ENCODE assay signal across 12 mouse cellular contexts in genomic region chr7:92878575-92879285, GRCm38 (mm10). TPM values are rescaled to one million over a fixed set of nuclear protein-coding genes. Genes with fewer than 3 reads are reported as not detected.
DNase-seq lines count a peak whose midpoint lies in the region; ATAC-seq and TF ChIP-seq lines count a peak whose summit lies in the region.
"Had no signal": no experiment of that assay in that cellular context is flagged by ENCODE, and none has a peak within 500 bp of the region (broad histone marks: within the 10 kb centered on the region; RNA-seq: fewer than 3 reads in every experiment).

No protein-coding gene starts in this region.

- H3K27ac ChIP-seq in kidney, embryonic 14.5 days (ENCODE audit: low read depth, low read length): no peak overlapping the region
- no peak overlapping the region for H3K27ac ChIP-seq in heart, embryonic 15.5 days
- H3K27ac ChIP-seq in lung, embryonic 15.5 days: no peak overlapping the region
- H3K27ac ChIP-seq in spleen, adult 2 months (ENCODE audit: insufficient read depth, low read length): peak overlapping the region; percentile 75
- no peak overlapping the region for H3K27ac ChIP-seq in hindbrain, embryonic 13.5 days
- H3K27ac ChIP-seq: limb, embryonic 12.5 days; neural tube, embryonic 15.5 days had no signal

- no peak for ATAC-seq in kidney, embryonic 14.5 days (ENCODE audit: low FRiP score, low TSS enrichment)
- no peak for ATAC-seq in heart, embryonic 15.5 days (replicated peaks; ENCODE audit: insufficient number of reproducible peaks, insufficient read depth, low FRiP score, low read depth)
- ATAC-seq in lung, embryonic 15.5 days (ENCODE audit: borderline replicate concordance, extremely low read depth, low FRiP score, low TSS enrichment): no peak
- no peak for ATAC-seq in hindbrain, embryonic 13.5 days (ENCODE audit: low FRiP score)
- ATAC-seq: forebrain, postnatal 0 days had no signal

- no peaks in the 10 kb centered on the region for H3K9me3 ChIP-seq in kidney, embryonic 14.5 days (ENCODE audit: control insufficient read depth, low read length)
- H3K9me3 ChIP-seq in heart, embryonic 15.5 days (replicated peaks): no peaks in the 10 kb centered on the region
- H3K9me3 ChIP-seq in lung, embryonic 15.5 days: no peaks in the 10 kb centered on the region
- H3K9me3 ChIP-seq in hindbrain, embryonic 13.5 days: no peaks in the 10 kb centered on the region
- H3K9me3 ChIP-seq: limb, embryonic 12.5 days; neural tube, embryonic 15.5 days had no signal

- no peaks in the 10 kb centered on the region for H3K36me3 ChIP-seq in kidney, embryonic 14.5 days (ENCODE audit: control insufficient read depth, insufficient read depth, low read length)
- H3K36me3 ChIP-seq in heart, embryonic 15.5 days: no peaks in the 10 kb centered on the region
- no peaks in the 10 kb centered on the region for H3K36me3 ChIP-seq in lung, embryonic 15.5 days
- H3K36me3 ChIP-seq in spleen, adult 2 months (ENCODE audit: control insufficient read depth, insufficient read depth, low read length): no peaks in the 10 kb centered on the region; the same call in 1 of the 2 replicates
- H3K36me3 ChIP-seq in hindbrain, embryonic 13.5 days: no peaks in the 10 kb centered on the region
- H3K36me3 ChIP-seq: neural tube, embryonic 15.5 days had no signal

- no peak for TF ChIP-seq CTCF in spleen, adult 2 months (IDR thresholded peaks at IDR 0.05; ENCODE audit: extremely low read depth, insufficient read depth, insufficient read length, insufficient replicate concordance)

- H3K9ac ChIP-seq in kidney, embryonic 14.5 days (ENCODE audit: low read depth, low read length): no peak overlapping the region
- H3K9ac ChIP-seq in heart, embryonic 15.5 days: no peak overlapping the region
- no peak overlapping the region for H3K9ac ChIP-seq in lung, embryonic 15.5 days
- H3K9ac ChIP-seq in hindbrain, embryonic 13.5 days: no peak overlapping the region
- H3K9ac ChIP-seq: forebrain, postnatal 0 days; limb, embryonic 12.5 days; neural tube, embryonic 15.5 days had no signal

- peaks cover 9% of the 10 kb centered on the region; the same call in 1 of the 2 replicates for H3K4me1 ChIP-seq in kidney, embryonic 14.5 days (ENCODE audit: control insufficient read depth, insufficient read depth, low read length)
- peaks cover 7% of the 10 kb centered on the region for H3K4me1 ChIP-seq in heart, embryonic 15.5 days (replicated peaks)
- peaks cover 15% of the 10 kb centered on the region for H3K4me1 ChIP-seq in lung, embryonic 15.5 days
- H3K4me1 ChIP-seq in spleen, adult 2 months (ENCODE audit: control insufficient read depth, insufficient read depth, insufficient read length): peaks cover 6% of the 10 kb centered on the region
- H3K4me1 ChIP-seq in hindbrain, embryonic 13.5 days (replicated peaks): peaks cover 17% of the 10 kb centered on the region

- H3K4me3 ChIP-seq in kidney, embryonic 14.5 days (ENCODE audit: low read length): no peak overlapping the region
- H3K4me3 ChIP-seq in heart, embryonic 15.5 days: no peak overlapping the region
- H3K4me3 ChIP-seq in lung, embryonic 15.5 days: no peak overlapping the region
- peak overlapping the region; percentile 33; the same call in 1 of the 2 replicates for H3K4me3 ChIP-seq in spleen, adult 2 months (ENCODE audit: extremely low read depth, insufficient read depth, insufficient read length)
- no peak overlapping the region for H3K4me3 ChIP-seq in hindbrain, embryonic 13.5 days
- H3K4me3 ChIP-seq: limb, embryonic 12.5 days; neural tube, embryonic 15.5 days had no signal

- TF ChIP-seq POLR2A in spleen, adult 2 months (IDR thresholded peaks at IDR 0.05; ENCODE audit: low read depth, low read length): no peak; the same call in 1 of the 2 replicates

- 78% methylated on average over 7 of the region's 7 CpGs for WGBS in kidney, embryonic 14.5 days
- 64% methylated on average over 7 of the region's 7 CpGs for WGBS in heart, embryonic 15.5 days
- WGBS in lung, embryonic 15.5 days: 72% methylated on average over 7 of the region's 7 CpGs
- 26% methylated on average over 7 of the region's 7 CpGs for WGBS in spleen, adult 2 months
- 89% methylated on average over 7 of the region's 7 CpGs for whole genome bisulfite sequencing in hindbrain, embryonic 13.5 days

- no peak overlapping the region for H3K4me2 ChIP-seq in kidney, embryonic 14.5 days (replicated peaks; ENCODE audit: low read depth, low read length)
- peak overlapping the region; percentile 14 for H3K4me2 ChIP-seq in heart, embryonic 15.5 days
- peak overlapping the region; percentile 11; the same call in 1 of the 2 replicates for H3K4me2 ChIP-seq in lung, embryonic 15.5 days
- no peak overlapping the region for H3K4me2 ChIP-seq in hindbrain, embryonic 13.5 days
- H3K4me2 ChIP-seq: limb, embryonic 12.5 days; neural tube, embryonic 15.5 days had no signal

- no peaks in the 10 kb centered on the region for H3K27me3 ChIP-seq in kidney, embryonic 14.5 days (ENCODE audit: control insufficient read depth, insufficient read depth, low read length)
- no peaks in the 10 kb centered on the region for H3K27me3 ChIP-seq in heart, embryonic 15.5 days
- H3K27me3 ChIP-seq in lung, embryonic 15.5 days: no peaks in the 10 kb centered on the region
- no peaks in the 10 kb centered on the region for H3K27me3 ChIP-seq in spleen, adult 2 months (ENCODE audit: control insufficient read depth, insufficient read depth, low read length)
- no peaks in the 10 kb centered on the region for H3K27me3 ChIP-seq in hindbrain, embryonic 13.5 days
- H3K27me3 ChIP-seq: limb, embryonic 12.5 days; neural tube, embryonic 15.5 days had no signal

- DNase-seq in kidney, postnatal 25 days: peak; percentile 10 to 39
- DNase-seq in spleen, adult 2 months (ENCODE audit: low read depth in 1 of 2, low spot score in 2 of 2): peak; percentile 53 to 65
- DNase-seq in thymus, postnatal 0 days (ENCODE audit: low spot score): no peak
- no peak for DNase-seq in cerebellum, postnatal 4 days (ENCODE audit: low spot score in 2 of 2)
- DNase-seq: adrenal gland, postnatal 14 days; forebrain, postnatal 0 days had no signal

RNA-seq across cellular contexts. Expression of gene Prcp, which starts 4.5 kb away (rescaled TPM):
- polyA plus RNA-seq in kidney, embryonic 14.5 days (2014; fragmentation: Nextera tagmentation; extraction: Ambion mirVana): 21.5 and 24.2 TPM in 2 replicates
- 19.1 and 22.0 TPM in 2 replicates for polyA plus RNA-seq in heart, embryonic 15.5 days (2015; fragmentation: Nextera tagmentation; extraction: Ambion mirVana)
- polyA plus RNA-seq in lung, embryonic 15.5 days (2015; fragmentation: Nextera tagmentation; extraction: Ambion mirVana): 43.1 and 43.2 TPM in 2 replicates
- polyA plus RNA-seq in spleen, adult 2 months (2012; rRNA removed): 26.8 and 30.3 TPM in 2 replicates
- polyA plus RNA-seq in thymus, postnatal 0 days (2015; fragmentation: Nextera tagmentation; extraction: Ambion mirVana): 16.8 and 18.9 TPM in 2 replicates
- 20.2 and 23.1 TPM in 2 replicates for polyA plus RNA-seq in hindbrain, embryonic 13.5 days (2015; fragmentation: Nextera tagmentation; extraction: Ambion mirVana)

RNA-seq across cellular contexts. Expression of gene Ddias, which starts 4.7 kb away (rescaled TPM):
- polyA plus RNA-seq in kidney, embryonic 14.5 days (2014; fragmentation: Nextera tagmentation; extraction: Ambion mirVana): 10.4 and 17.6 TPM in 2 replicates
- 8.2 and 9.0 TPM in 2 replicates for polyA plus RNA-seq in heart, embryonic 15.5 days (2015; fragmentation: Nextera tagmentation; extraction: Ambion mirVana)
- 15.5 and 16.4 TPM in 2 replicates for polyA plus RNA-seq in lung, embryonic 15.5 days (2015; fragmentation: Nextera tagmentation; extraction: Ambion mirVana)
- 0.09 and 0.28 TPM in 2 replicates for polyA plus RNA-seq in spleen, adult 2 months (2012; rRNA removed)
- polyA plus RNA-seq in thymus, postnatal 0 days (2015; fragmentation: Nextera tagmentation; extraction: Ambion mirVana): 11.0 and 12.0 TPM in 2 replicates
- polyA plus RNA-seq in hindbrain, embryonic 13.5 days (2015; fragmentation: Nextera tagmentation; extraction: Ambion mirVana): 5.7 and 6.3 TPM in 2 replicates

Comparison
In these comparisons a context has a peak if more than half of its experiments do, and no peak if none do; other contexts are left out.
1. DNase-seq: peak in kidney, postnatal 25 days (2 of 2) and spleen, adult 2 months (2 of 2); none in thymus, postnatal 0 days (single experiment) and cerebellum, postnatal 4 days (0 of 2).
2. H3K4me2 ChIP-seq: peak in heart, embryonic 15.5 days (single experiment) and lung, embryonic 15.5 days (single experiment); none in kidney, embryonic 14.5 days (single experiment) and hindbrain, embryonic 13.5 days (single experiment).